Comparison of ENCODE assay signal across 7 mouse cellular contexts in genomic region chr11:101081659-101082058, GRCm38 (mm10). TPM values are rescaled to one million over a fixed set of nuclear protein-coding genes. Genes with fewer than 3 reads are reported as not detected.
DNase-seq lines count a peak whose midpoint lies in the region; ATAC-seq and TF ChIP-seq lines count a peak whose summit lies in the region.

No protein-coding gene starts in this region.

- no peaks in the 10 kb centered on the region for H3K9me3 ChIP-seq in lung, embryonic 16.5 days (ENCODE audit: control insufficient read depth, low read length)
- no peaks in the 10 kb centered on the region for H3K9me3 ChIP-seq in limb, embryonic 13.5 days
- no peaks in the 10 kb centered on the region for H3K9me3 ChIP-seq in stomach, embryonic 14.5 days (ENCODE audit: control insufficient read depth, low read depth, low read length)

- no peaks in the 10 kb centered on the region for H3K36me3 ChIP-seq in lung, embryonic 16.5 days (ENCODE audit: control insufficient read depth, insufficient read depth, low read length)
- peaks cover 20% of the 10 kb centered on the region for H3K36me3 ChIP-seq in limb, embryonic 13.5 days
- no peaks in the 10 kb centered on the region for H3K36me3 ChIP-seq in stomach, embryonic 14.5 days (ENCODE audit: control insufficient read depth, insufficient read depth, low read length)

- 5% methylated on average over 10 of the region's 10 CpGs for WGBS in lung, embryonic 16.5 days
- 7% methylated on average over 10 of the region's 10 CpGs for WGBS in limb, embryonic 13.5 days
- WGBS in stomach, embryonic 14.5 days, result 5% methylated on average over 10 of the region's 10 CpGs

- peaks cover 39% of the 10 kb centered on the region for H3K27me3 ChIP-seq in lung, embryonic 16.5 days (ENCODE audit: control insufficient read depth, insufficient read depth, low read depth, low read length)
- peaks cover 52% of the 10 kb centered on the region for H3K27me3 ChIP-seq in limb, embryonic 13.5 days
- H3K27me3 ChIP-seq in stomach, embryonic 14.5 days (ENCODE audit: control insufficient read depth, insufficient read depth, low read length), result peaks cover 27% of the 10 kb centered on the region

- H3K4me2 ChIP-seq in lung, embryonic 16.5 days (ENCODE audit: low read depth, low read length), result peak overlapping the region; percentile 89
- H3K4me2 ChIP-seq in limb, embryonic 13.5 days (replicated peaks), result peak overlapping the region; percentile 91
- peak overlapping the region; percentile 44 for H3K4me2 ChIP-seq in stomach, embryonic 14.5 days (replicated peaks; ENCODE audit: low read depth, low read length)

- H3K4me1 ChIP-seq in lung, embryonic 16.5 days (replicated peaks; ENCODE audit: control insufficient read depth, insufficient read depth, low read length), result peaks cover 22% of the 10 kb centered on the region
- peaks cover 9% of the 10 kb centered on the region; the same call in 1 of the 2 replicates for H3K4me1 ChIP-seq in embryonic fibroblast, embryonic 13.5 days (ENCODE audit: control insufficient read depth, insufficient read depth, low read length)
- peaks cover 35% of the 10 kb centered on the region for H3K4me1 ChIP-seq in limb, embryonic 13.5 days
- H3K4me1 ChIP-seq in stomach, embryonic 14.5 days (ENCODE audit: control insufficient read depth, insufficient read depth, low read length), result peaks cover 26% of the 10 kb centered on the region

- H3K27ac ChIP-seq in lung, embryonic 16.5 days (ENCODE audit: low read length), result peak overlapping the region; percentile 86
- H3K27ac ChIP-seq in embryonic fibroblast, embryonic 13.5 days (ENCODE audit: insufficient read depth, low read length), result peak overlapping the region; percentile 71
- 0 out of 2 replicates have a peak overlapping the region, but pooled peaks have one; percentile 85 for H3K27ac ChIP-seq in limb, embryonic 13.5 days
- H3K27ac ChIP-seq in stomach, embryonic 14.5 days (ENCODE audit: low read length), result peak overlapping the region; percentile 34; the same call in 1 of the 2 replicates

- H3K4me3 ChIP-seq in lung, embryonic 16.5 days (ENCODE audit: low read length), result peak overlapping the region; percentile 91
- H3K4me3 ChIP-seq in embryonic fibroblast, embryonic 13.5 days (ENCODE audit: insufficient read depth, low read length), result peak overlapping the region; percentile 44
- H3K4me3 ChIP-seq in limb, embryonic 13.5 days, result peak overlapping the region; percentile 89
- H3K4me3 ChIP-seq in stomach, embryonic 14.5 days (ENCODE audit: low read depth, low read length), result peak overlapping the region; percentile 70

- DNase-seq in lung, postnatal 25 days (ENCODE audit: low spot score), result no peak
- DNase-seq in adrenal gland, postnatal 25 days, result no peak
- no peak for DNase-seq in c-Kit-positive CD71-positive TER-119-positive erythroid progenitor cells, embryonic 14.5 days (ENCODE audit: low spot score)

- ATAC-seq in lung, embryonic 16.5 days (ENCODE audit: low read depth), result no peak
- no peak for ATAC-seq in limb, embryonic 13.5 days (ENCODE audit: low FRiP score, low read depth)
- no peak for ATAC-seq in stomach, embryonic 14.5 days (ENCODE audit: insufficient number of reproducible peaks, insufficient read depth, low FRiP score, low read depth)

- no peak for TF ChIP-seq CTCF in embryonic fibroblast, embryonic 13.5 days (IDR thresholded peaks at IDR 0.05; ENCODE audit: borderline replicate concordance, insufficient read depth, low read length)

- peak overlapping the region; percentile 98 for H3K9ac ChIP-seq in lung, embryonic 16.5 days (ENCODE audit: low read length)
- peak overlapping the region; percentile 62 for H3K9ac ChIP-seq in limb, embryonic 13.5 days
- no peak overlapping the region; the same call in 1 of the 2 replicates for H3K9ac ChIP-seq in stomach, embryonic 14.5 days (replicated peaks; ENCODE audit: low read depth, low read length)

- TF ChIP-seq POLR2A in embryonic fibroblast, embryonic 13.5 days (IDR thresholded peaks at IDR 0.05; ENCODE audit: low read depth, low read length), result no peak

RNA-seq across cellular contexts. Expression of gene Coasy, which starts 0.7 kb away (rescaled TPM):
- 39.7 and 45.1 TPM in 2 replicates for polyA plus RNA-seq in lung, embryonic 16.5 days (2015; fragmentation: Nextera tagmentation; extraction: Ambion mirVana)
- polyA plus RNA-seq in embryonic fibroblast, embryonic 13.5 days (2011; ENCODE audit: insufficient read length, low read depth, missing spikeins), result 14.9 and 15.0 TPM in 2 replicates
- polyA plus RNA-seq in limb, embryonic 13.5 days (2015; fragmentation: Nextera tagmentation; extraction: Ambion mirVana), result 38.1 and 41.6 TPM in 2 replicates
- polyA plus RNA-seq in stomach, embryonic 14.5 days (2014; fragmentation: Nextera tagmentation; extraction: Ambion mirVana), result 37.9 and 41.3 TPM in 2 replicates
- total RNA-seq in adrenal gland, postnatal 25 days (2021), result 93.5 and 115 TPM in 2 replicates

RNA-seq across cellular contexts. Expression of gene Hsd17b1, which starts 3.4 kb away (rescaled TPM):
- polyA plus RNA-seq in lung, embryonic 16.5 days (2015; fragmentation: Nextera tagmentation; extraction: Ambion mirVana), result 0.15 and 0.19 TPM in 2 replicates
- polyA plus RNA-seq in embryonic fibroblast, embryonic 13.5 days (2011; ENCODE audit: insufficient read length, low read depth, missing spikeins), result 1.2 and 5.2 TPM in 2 replicates
- polyA plus RNA-seq in limb, embryonic 13.5 days (2015; fragmentation: Nextera tagmentation; extraction: Ambion mirVana), result 0.28 TPM in 1 of 2 replicates, not detected in the other
- not detected in 2 replicates for polyA plus RNA-seq in stomach, embryonic 14.5 days (2014; fragmentation: Nextera tagmentation; extraction: Ambion mirVana)
- total RNA-seq in adrenal gland, postnatal 25 days (2021), result 2.6 and 3.3 TPM in 2 replicates

RNA-seq across cellular contexts. Expression of gene Mlx, which starts 5.4 kb away (rescaled TPM):
- polyA plus RNA-seq in lung, embryonic 16.5 days (2015; fragmentation: Nextera tagmentation; extraction: Ambion mirVana), result 41.3 and 60.3 TPM in 2 replicates
- 29.9 and 30.1 TPM in 2 replicates for polyA plus RNA-seq in embryonic fibroblast, embryonic 13.5 days (2011; ENCODE audit: insufficient read length, low read depth, missing spikeins)
- polyA plus RNA-seq in limb, embryonic 13.5 days (2015; fragmentation: Nextera tagmentation; extraction: Ambion mirVana), result 44.1 and 50.5 TPM in 2 replicates
- polyA plus RNA-seq in stomach, embryonic 14.5 days (2014; fragmentation: Nextera tagmentation; extraction: Ambion mirVana), result 36.7 and 46.0 TPM in 2 replicates
- 55.2 and 70.0 TPM in 2 replicates for total RNA-seq in adrenal gland, postnatal 25 days (2021)

RNA-seq across cellular contexts. Expression of gene Naglu, which starts 11.8 kb away (rescaled TPM):
- 20.6 and 23.1 TPM in 2 replicates for polyA plus RNA-seq in lung, embryonic 16.5 days (2015; fragmentation: Nextera tagmentation; extraction: Ambion mirVana)
- polyA plus RNA-seq in embryonic fibroblast, embryonic 13.5 days (2011; ENCODE audit: insufficient read length, low read depth, missing spikeins), result 21.8 and 24.9 TPM in 2 replicates
- polyA plus RNA-seq in limb, embryonic 13.5 days (2015; fragmentation: Nextera tagmentation; extraction: Ambion mirVana), result 9.4 and 9.8 TPM in 2 replicates
- 11.2 and 14.2 TPM in 2 replicates for polyA plus RNA-seq in stomach, embryonic 14.5 days (2014; fragmentation: Nextera tagmentation; extraction: Ambion mirVana)
- 39.3 and 54.1 TPM in 2 replicates for total RNA-seq in adrenal gland, postnatal 25 days (2021)

RNA-seq across cellular contexts. Expression of gene Psmc3ip, which starts 13.6 kb away (rescaled TPM):
- 29.3 and 32.3 TPM in 2 replicates for polyA plus RNA-seq in lung, embryonic 16.5 days (2015; fragmentation: Nextera tagmentation; extraction: Ambion mirVana)
- 10.3 and 12.9 TPM in 2 replicates for polyA plus RNA-seq in embryonic fibroblast, embryonic 13.5 days (2011; ENCODE audit: insufficient read length, low read depth, missing spikeins)
- polyA plus RNA-seq in limb, embryonic 13.5 days (2015; fragmentation: Nextera tagmentation; extraction: Ambion mirVana), result 43.0 and 44.5 TPM in 2 replicates
- polyA plus RNA-seq in stomach, embryonic 14.5 days (2014; fragmentation: Nextera tagmentation; extraction: Ambion mirVana), result 29.7 and 36.4 TPM in 2 replicates
- total RNA-seq in adrenal gland, postnatal 25 days (2021), result 7.1 and 9.4 TPM in 2 replicates

Comparison
In these comparisons a context has a peak if more than half of its experiments do, and no peak if none do; other contexts are left out.
1. H3K27ac ChIP-seq: peak in every context shown above with its lines; median percentile 86 in lung, embryonic 16.5 days; 85 in limb, embryonic 13.5 days; 71 in embryonic fibroblast, embryonic 13.5 days; 34 in stomach, embryonic 14.5 days.